Mouse (Mus musculus) heart, postnatal 4 days (tissue): ENCODE measurements around the gene Gm6902. TPM values are rescaled to one million over a fixed set of nuclear protein-coding genes. Genes with fewer than 3 reads are reported as not detected.
"Not testable (repeated sequence)": the region's sequence is repeated elsewhere in the genome, so short reads cannot be mapped to it uniquely, and the experiment has no call there.

Source experiments
- DNase-seq: peaks from one replicate; pipeline ENCODE4 v3.0.0; 2021
- total RNA-seq, 2 experiments: library from RNA; stranded (reverse); gene quantifications; 2 replicates each; pipeline ENCODE4 v1.2.3; 2021

Gm6902 gene
- total RNA-seq = not detected

GRCm38 (mm10) chr7:23278800-23279199 is at the start of gene Gm6902:
TSS of gene Gm6902 (minus strand) at chr7:23278900.
- not testable (repeated sequence) for DNase-seq

- DNase-seq = not testable (repeated sequence)
These were observed 22.2 kb upstream of the Gm6902 start, which contains the start of gene Nlrp4e for GRCm38 (mm10) chr7:23300892-23301291. TSS of gene Nlrp4e (plus strand) at chr7:23301192.

GRCm38 (mm10) chr7:23251582-23251981 is 27.1 kb downstream of the Gm6902 start, which contains the start of gene Vmn1r166:
TSS of gene Vmn1r166 (minus strand) at chr7:23251682.
- DNase-seq = not testable (repeated sequence)

Other genes starting within 250 kb of the Gm6902 start
- gene Vmn1r163, start 223.4 kb downstream of the Gm6902 start, total RNA-seq = not detected
- not detected for gene Gm8720, start 211.4 kb downstream of the Gm6902 start, total RNA-seq
- not detected for gene Gm10662, start 134.4 kb downstream of the Gm6902 start, total RNA-seq
- gene Vmn1r165, start 61.6 kb downstream of the Gm6902 start, total RNA-seq = not detected
- gene Vmn1r166, start 27.2 kb downstream of the Gm6902 start, total RNA-seq = not detected
- not detected for gene Nlrp4e, start 22.3 kb upstream of the Gm6902 start, total RNA-seq
- under 1 TPM in 1 of 2 experiments, not detected in 1; 0.07 TPM for gene Nlrp5, start 107.0 kb upstream of the Gm6902 start, total RNA-seq
- not detected for gene Vmn1r167, start 228.3 kb upstream of the Gm6902 start, total RNA-seq